Mouse (Mus musculus) embryonic facial prominence, embryonic 11.5 days (tissue): ENCODE measurements around the gene Amd1. TPM values are rescaled to one million over a fixed set of nuclear protein-coding genes. Genes with fewer than 3 reads are reported as not detected.

Source experiments
- polyA plus RNA-seq: library from polyadenylated mRNA; unstranded; fragments of >200 nt; fragmentation: Nextera tagmentation; extraction: Ambion mirVana; gene quantifications from 2 replicates; pipeline ENCODE4 v1.2.1, GENCODE M21; 2014

Gene Amd1
- polyA plus RNA-seq, 1 experiment from 2014 or later: 129 TPM

Other genes with a start within 250 kb of the Amd1 start
- 5.0 and 5.4 TPM in 2 replicates for gene Slc16a10, start 159.9 kb downstream of the Amd1 start, polyA plus RNA-seq
- gene Rpf2, start 55.1 kb downstream of the Amd1 start, polyA plus RNA-seq: 90.8 and 92.6 TPM in 2 replicates
- gene Gtf3c6, start 44.1 kb downstream of the Amd1 start, polyA plus RNA-seq: 156 and 162 TPM in 2 replicates
- gene Cdk19, start 37.4 kb upstream of the Amd1 start, polyA plus RNA-seq: 11.3 and 12.3 TPM in 2 replicates